Mouse (Mus musculus) embryonic fibroblast, embryonic 13.5 days (primary cell): Measurements from ENCODE around the gene Myh7b.

ENCODE experiments used
- CTCF ChIP-seq: IDR thresholded peaks from 2 replicates; pipeline ENCODE4 v1.5.1; 2011; ENCODE audit warnings: mild to moderate bottlenecking, control low read depth, low read length, moderate library complexity, borderline replicate concordance; ENCODE audit not compliant: insufficient read depth
- POLR2A ChIP-seq: IDR thresholded peaks from 2 replicates; pipeline ENCODE4 v1.6.1; 2011; ENCODE audit warnings: low read depth, mild to moderate bottlenecking, control low read depth, low read length, moderate library complexity

GRCm38 (mm10) chr2:155680591-155680990, 69.6 kb downstream of the Myh7b start:
- no peak for TF ChIP-seq CTCF
- no peak for TF ChIP-seq POLR2A
